9 mouse cellular contexts compared by ENCODE assay signal in the genomic region with DNA sequence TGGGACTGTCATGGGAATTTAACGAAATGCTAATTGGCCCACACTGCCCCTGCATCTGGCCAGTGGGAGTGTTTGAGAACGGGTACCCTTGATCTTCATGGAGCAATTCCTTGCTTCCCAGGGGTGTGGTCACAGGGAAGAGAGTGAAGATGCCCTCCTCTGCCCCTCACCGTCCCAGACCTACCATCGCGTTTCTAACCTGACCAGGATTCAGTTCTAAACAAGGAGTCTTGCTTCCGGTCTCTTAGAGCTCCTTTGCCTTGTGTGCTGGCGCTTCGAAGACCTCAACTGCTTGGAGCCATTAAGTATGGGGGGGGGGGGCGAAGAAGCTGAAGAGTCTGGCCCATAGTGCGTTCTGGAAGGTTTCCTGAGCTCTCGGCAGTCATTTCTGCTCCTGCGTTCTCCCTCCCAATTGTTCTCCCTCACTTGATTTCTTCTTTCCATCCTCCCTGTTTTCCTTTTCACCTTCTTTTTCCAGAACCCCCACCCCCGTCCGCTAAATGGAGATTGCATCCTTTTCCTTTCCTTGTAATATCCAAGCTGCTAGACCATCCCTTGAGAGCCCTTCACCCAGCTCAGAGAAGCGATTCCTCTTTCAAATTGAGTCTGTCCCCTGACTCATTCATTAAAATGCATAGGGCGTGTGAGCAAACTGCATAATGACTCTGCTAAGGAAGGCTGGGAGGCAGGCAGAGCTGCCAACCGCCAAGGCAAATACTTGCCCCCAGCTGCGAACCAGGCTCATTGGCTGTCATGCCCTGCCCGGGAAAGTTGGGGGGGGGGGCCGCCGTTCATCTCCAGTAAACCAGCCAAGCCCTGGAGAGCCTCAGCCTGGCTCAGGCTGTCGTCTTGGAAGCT. TPM values are rescaled to one million over a fixed set of nuclear protein-coding genes. Genes with fewer than 3 reads are reported as not detected.
DNase-seq lines count a peak whose midpoint lies in the region; ATAC-seq and TF ChIP-seq lines count a peak whose summit lies in the region.
"Had no signal": no experiment of that assay in that cellular context is flagged by ENCODE, and none has a peak within 500 bp of the region (broad histone marks: within the 10 kb centered on the region; RNA-seq: fewer than 3 reads in every experiment).

No protein-coding gene starts in this region.

- H3K4me2 ChIP-seq in heart, embryonic 13.5 days: peak overlapping the region; percentile 37
- H3K4me2 ChIP-seq in liver, postnatal 0 days (ENCODE audit: low read depth, low read length): peak overlapping the region; percentile 60

- DNase-seq in gastrocnemius, postnatal 10 days: peak; percentile 21
- no peak for DNase-seq in gastrocnemius, adult 18-20 months (ENCODE audit: low spot score)
- DNase-seq in embryo, embryonic 10.5 days (ENCODE audit: low spot score): peak; percentile 76
- DNase-seq in kidney, postnatal 10 days: peak; percentile 51
- no peak for DNase-seq in liver, postnatal 0 days
- DNase-seq in right cerebral cortex, postnatal 25 days: peak; percentile 49
- no peak for DNase-seq in thymus, postnatal 14 days

- peaks cover 43% of the 10 kb centered on the region for H3K4me1 ChIP-seq in heart, embryonic 13.5 days
- peaks cover 33% of the 10 kb centered on the region for H3K4me1 ChIP-seq in liver, postnatal 0 days (ENCODE audit: insufficient read depth)

- WGBS in heart, embryonic 13.5 days: 16% methylated on average over 22 of the region's 22 CpGs
- 25% methylated on average over 22 of the region's 22 CpGs for WGBS in liver, postnatal 0 days (ENCODE audit: insufficient replicate concordance)

- H3K9ac ChIP-seq in heart, embryonic 13.5 days: no peak overlapping the region
- no peak overlapping the region for H3K9ac ChIP-seq in liver, postnatal 0 days (replicated peaks)

- no peaks in the 10 kb centered on the region for H3K9me3 ChIP-seq in heart, embryonic 13.5 days
- no peaks in the 10 kb centered on the region for H3K9me3 ChIP-seq in liver, postnatal 0 days (ENCODE audit: low read length)
- H3K9me3 ChIP-seq: G1E had no signal

- no peak for ATAC-seq in heart, embryonic 13.5 days (ENCODE audit: extremely low read depth, insufficient number of reproducible peaks, low FRiP score, low TSS enrichment)
- ATAC-seq in liver, postnatal 0 days: no peak

- H3K4me3 ChIP-seq in heart, embryonic 13.5 days: no peak overlapping the region
- H3K4me3 ChIP-seq in liver, postnatal 0 days (ENCODE audit: low read depth, low read length): peak overlapping the region; percentile 19; the same call in 1 of the 2 replicates

- H3K27ac ChIP-seq in heart, embryonic 13.5 days (replicated peaks): peak overlapping the region; percentile 78
- H3K27ac ChIP-seq in liver, postnatal 0 days (ENCODE audit: low read depth): peak overlapping the region; percentile 91

- no peaks in the 10 kb centered on the region; the same call in 1 of the 2 replicates for H3K27me3 ChIP-seq in heart, embryonic 13.5 days (replicated peaks)
- no peaks in the 10 kb centered on the region for H3K27me3 ChIP-seq in liver, postnatal 0 days (ENCODE audit: insufficient read depth, low read length)

- no peak for TF ChIP-seq EP300 in liver, postnatal 0 days (IDR thresholded peaks at IDR 0.05; ENCODE audit: low read depth)

- no peak for TF ChIP-seq CTCF in liver, postnatal 0 days (IDR thresholded peaks at IDR 0.05; ENCODE audit: low read depth)

- no peaks in the 10 kb centered on the region for H3K36me3 ChIP-seq in heart, embryonic 13.5 days
- no peaks in the 10 kb centered on the region for H3K36me3 ChIP-seq in liver, postnatal 0 days (replicated peaks; ENCODE audit: insufficient read depth, low read length)
- H3K36me3 ChIP-seq: G1E had no signal

RNA-seq across cellular contexts. Expression of a gene that starts 42.0 kb away (rescaled TPM):
- 10 to 100 TPM; 42.6 to 51.8 TPM for total RNA-seq in gastrocnemius, postnatal 10 days (2021)
- 10 to 100 TPM; 28.7 to 53.9 TPM for total RNA-seq in gastrocnemius, adult 18-20 months (2021)
- 42.3 and 45.0 TPM in 2 replicates for polyA plus RNA-seq in heart, embryonic 13.5 days (2015; fragmentation: Nextera tagmentation; extraction: Ambion mirVana)
- 27.2 and 32.2 TPM in 2 replicates for polyA plus RNA-seq in liver, postnatal 0 days (2015; fragmentation: Nextera tagmentation; extraction: Ambion mirVana)

RNA-seq across cellular contexts. Expression of a gene that starts 53.0 kb away (rescaled TPM):
- not detected for total RNA-seq in gastrocnemius, postnatal 10 days (2021)
- total RNA-seq in gastrocnemius, adult 18-20 months (2021): not detected
- polyA plus RNA-seq in heart, embryonic 13.5 days (2015; fragmentation: Nextera tagmentation; extraction: Ambion mirVana): not detected in 2 replicates
- polyA plus RNA-seq in liver, postnatal 0 days (2015; fragmentation: Nextera tagmentation; extraction: Ambion mirVana): not detected in 2 replicates
- total RNA-seq: G1E had no signal
- polyA plus RNA-seq: G1E had no signal

Comparison
In these comparisons a context has a peak if more than half of its experiments do, and no peak if none do; other contexts are left out.
1. DNase-seq: peak in gastrocnemius, postnatal 10 days (single experiment), embryo, embryonic 10.5 days (single experiment), kidney, postnatal 10 days (single experiment) and right cerebral cortex, postnatal 25 days (single experiment); none in gastrocnemius, adult 18-20 months (single experiment), liver, postnatal 0 days (single experiment) and thymus, postnatal 14 days (single experiment).